Mouse (Mus musculus) bone marrow macrophage, adult 2 months (primary cell): ENCODE data around the gene Tmsb15l.

ENCODE experiments used
- CTCF ChIP-seq: IDR thresholded peaks from 2 replicates; pipeline ENCODE4 v1.5.1; 2012; ENCODE audit warnings: low read depth, mild to moderate bottlenecking, low read length, moderate library complexity
- POLR2A ChIP-seq: IDR thresholded peaks from 2 replicates; pipeline ENCODE4 v1.6.1; 2012; ENCODE audit warnings: mild to moderate bottlenecking, low read depth, low read length, borderline replicate concordance

- TF ChIP-seq CTCF (no peak), POLR2A (no peak)
Measured at GRCm38 (mm10) chrX:136996256-136996655, 19.6 kb upstream of the Tmsb15l start.
